Mouse (Mus musculus): ENCODE data around the gene 9330161L09Rik.

GRCm38 (mm10) chr12:103360812-103361211, 46.8 kb downstream of the 9330161L09Rik start:
- TF ChIP-seq GATA1 (IDR thresholded peaks at IDR 0.05; ENCODE audit: low read length) (no peak), TAL1 (IDR thresholded peaks at IDR 0.05; ENCODE audit: low read length) (no peak)
